Mouse (Mus musculus): ENCODE data around the gene Exosc5. TPM values are rescaled to one million over a fixed set of nuclear protein-coding genes. Genes with fewer than 3 reads are reported as not detected.

Exosc5 gene
- total and polyA plus RNA-seq, 3 experiments = 16.6 to 23.5 (median 20.5) TPM

GRCm38 (mm10) chr7:25706578-25707170 is 47.7 kb downstream of the Exosc5 start:
- intact Hi-C loops (cut with DNase I) = no loop called here

GRCm38 (mm10) chr7:25707581-25708292 is 48.8 kb downstream of the Exosc5 start:
- peak overlapping the region; percentile 9 for H3K9ac ChIP-seq (ENCODE audit: low read depth, low read length)
- H3K4me1 ChIP-seq (ENCODE audit: control insufficient read depth, insufficient read depth, low read length) = peaks cover 46% of the 10 kb centered on the region
- peak overlapping the region; percentile 30 for H3K4me3 ChIP-seq
- H3K79me2 ChIP-seq (replicated peaks; ENCODE audit: control insufficient read depth, insufficient read depth, low read length) = no peaks in the 10 kb centered on the region
- H3K36me3 ChIP-seq (ENCODE audit: control insufficient read depth, insufficient read depth, low read length) = peaks cover 8% of the 10 kb centered on the region
- peak; percentile 84 for TF ChIP-seq EP300 (IDR thresholded peaks at IDR 0.05; ENCODE audit: insufficient read depth, low read depth, low read length)
- TF ChIP-seq POLR2A (IDR thresholded peaks at IDR 0.05; ENCODE audit: insufficient read depth, low read depth, low read length) = no peak
- no peak for TF ChIP-seq CTCF (IDR thresholded peaks at IDR 0.05)
- 30% methylated on average over 15 of the region's 15 CpGs for WGBS
- peak overlapping the region; percentile 85 for H3K27ac ChIP-seq
- intact Hi-C loops (cut with DNase I) = loop anchor here (1.0 kb wide), 1 partner anchor 18 kb away; no protein-coding TSS in a partner anchor
- DNase-seq = peak; percentile 75 to 84
- no peaks in the 10 kb centered on the region for H3K27me3 ChIP-seq (ENCODE audit: control insufficient read depth, insufficient read depth, low read length)

More at GRCm38 (mm10) chr7:25706578-25707170, 47.7 kb downstream of the Exosc5 start:
- Histone ChIP-seq H3K27ac (peak overlapping the region; percentile 85), H3K4me3 (no peak overlapping the region), H3K27me3 (ENCODE audit: control insufficient read depth, insufficient read depth, low read length) (no peaks in the 10 kb centered on the region), H3K36me3 (ENCODE audit: control insufficient read depth, insufficient read depth, low read length) (peaks cover 8% of the 10 kb centered on the region), H3K4me1 (ENCODE audit: control insufficient read depth, insufficient read depth, low read length) (peaks cover 46% of the 10 kb centered on the region), H3K79me2 (replicated peaks; ENCODE audit: control insufficient read depth, insufficient read depth, low read length) (no peaks in the 10 kb centered on the region), H3K9ac (ENCODE audit: low read depth, low read length) (no peak overlapping the region)
- DNase-seq = peak in 1 of 2 experiments; percentile 39
- 42% methylated on average over 7 of the region's 7 CpGs for WGBS
- TF ChIP-seq CTCF (IDR thresholded peaks at IDR 0.05) (no peak), POLR2A (IDR thresholded peaks at IDR 0.05; ENCODE audit: insufficient read depth, low read depth, low read length) (no peak), EP300 (IDR thresholded peaks at IDR 0.05; ENCODE audit: insufficient read depth, low read depth, low read length) (no peak)

GRCm38 (mm10) chr7:25709961-25710360 is 51.0 kb downstream of the Exosc5 start:
- peak overlapping the region; percentile 62 for H3K27ac ChIP-seq
- H3K36me3 ChIP-seq (ENCODE audit: control insufficient read depth, insufficient read depth, low read length) = peaks cover 8% of the 10 kb centered on the region
- WGBS = 17% methylated on average over 12 of the region's 12 CpGs
- peaks cover 42% of the 10 kb centered on the region for H3K4me1 ChIP-seq (ENCODE audit: control insufficient read depth, insufficient read depth, low read length)
- intact Hi-C loops (cut with DNase I) = no loop called here
- H3K4me3 ChIP-seq = no peak overlapping the region
- no peaks in the 10 kb centered on the region for H3K79me2 ChIP-seq (replicated peaks; ENCODE audit: control insufficient read depth, insufficient read depth, low read length)
- no peaks in the 10 kb centered on the region for H3K27me3 ChIP-seq (ENCODE audit: control insufficient read depth, insufficient read depth, low read length)
- DNase-seq = peak; percentile 58 to 66
- no peak for TF ChIP-seq EP300 (IDR thresholded peaks at IDR 0.05; ENCODE audit: insufficient read depth, low read depth, low read length)
- no peak for TF ChIP-seq CTCF (IDR thresholded peaks at IDR 0.05)
- no peak for TF ChIP-seq POLR2A (IDR thresholded peaks at IDR 0.05; ENCODE audit: insufficient read depth, low read depth, low read length)
- H3K9ac ChIP-seq (ENCODE audit: low read depth, low read length) = peak overlapping the region; percentile 47

- Histone ChIP-seq H3K27me3 (ENCODE audit: control insufficient read depth, insufficient read depth, low read length) (no peaks in the 10 kb centered on the region), H3K79me2 (replicated peaks; ENCODE audit: control insufficient read depth, insufficient read depth, low read length) (no peaks in the 10 kb centered on the region), H3K27ac (peak overlapping the region; percentile 62), H3K4me3 (no peak overlapping the region), H3K9ac (ENCODE audit: low read depth, low read length) (peak overlapping the region; percentile 56; the same call in 1 of the 2 replicates), H3K4me1 (ENCODE audit: control insufficient read depth, insufficient read depth, low read length) (peaks cover 37% of the 10 kb centered on the region), H3K36me3 (ENCODE audit: control insufficient read depth, insufficient read depth, low read length) (peaks cover 4% of the 10 kb centered on the region)
- 24% methylated on average over 7 of the region's 7 CpGs for WGBS
- no peak for TF ChIP-seq EP300 (IDR thresholded peaks at IDR 0.05; ENCODE audit: insufficient read depth, low read depth, low read length)
- TF ChIP-seq CTCF (IDR thresholded peaks at IDR 0.05) = no peak
- 0 out of 2 replicates have a peak, but pooled peaks have one; percentile 14 for TF ChIP-seq POLR2A (IDR thresholded peaks at IDR 0.05; ENCODE audit: insufficient read depth, low read depth, low read length)
- DNase-seq = peak in 1 of 2 experiments; percentile 46
- intact Hi-C loops (cut with DNase I) = no loop called here
Observed at GRCm38 (mm10) chr7:25710519-25711130, 51.7 kb downstream of the Exosc5 start.

GRCm38 (mm10) chr7:25711165-25711564 is 52.2 kb downstream of the Exosc5 start:
- DNase-seq = peak in 1 of 2 experiments; percentile 34
- intact Hi-C loops (cut with DNase I) = no loop called here

More at GRCm38 (mm10) chr7:25711165-25711564, 52.2 kb downstream of the Exosc5 start:
- Histone ChIP-seq H3K79me2 (replicated peaks; ENCODE audit: control insufficient read depth, insufficient read depth, low read length) (no peaks in the 10 kb centered on the region), H3K4me1 (ENCODE audit: control insufficient read depth, insufficient read depth, low read length) (peaks cover 33% of the 10 kb centered on the region), H3K9ac (ENCODE audit: low read depth, low read length) (no peak overlapping the region), H3K27me3 (ENCODE audit: control insufficient read depth, insufficient read depth, low read length) (no peaks in the 10 kb centered on the region), H3K36me3 (ENCODE audit: control insufficient read depth, insufficient read depth, low read length) (peaks cover 4% of the 10 kb centered on the region), H3K4me3 (no peak overlapping the region), H3K27ac (peak overlapping the region; percentile 62)
- TF ChIP-seq EP300 (IDR thresholded peaks at IDR 0.05; ENCODE audit: insufficient read depth, low read depth, low read length) (no peak), POLR2A (IDR thresholded peaks at IDR 0.05; ENCODE audit: insufficient read depth, low read depth, low read length) (no peak), CTCF (IDR thresholded peaks at IDR 0.05) (no peak)
- WGBS = 60% methylated on average over 5 of the region's 5 CpGs

Data from heart, adult 2 months (tissue).